Mouse (Mus musculus) effector memory CD4-positive, alpha-beta T cell, adult 5 months (primary cell): ENCODE data around the gene Dip2a. TPM values are rescaled to one million over a fixed set of nuclear protein-coding genes. Genes with fewer than 3 reads are reported as not detected.

Experiments used
- polyA plus RNA-seq: library from polyadenylated mRNA; unstranded; fragments of 100-300 nt; shearing (Covaris generic); gene quantifications from one replicate; pipeline ENCODE4 v1.2.1, GENCODE M21; 2017

Gene Dip2a
- 5.9 TPM for polyA plus RNA-seq

GRCm38 (mm10) chr10:76344711-76345539, at the start of gene Dip2a:
Gene Dip2a (minus strand): TSS chr10:76345291.

DNA sequence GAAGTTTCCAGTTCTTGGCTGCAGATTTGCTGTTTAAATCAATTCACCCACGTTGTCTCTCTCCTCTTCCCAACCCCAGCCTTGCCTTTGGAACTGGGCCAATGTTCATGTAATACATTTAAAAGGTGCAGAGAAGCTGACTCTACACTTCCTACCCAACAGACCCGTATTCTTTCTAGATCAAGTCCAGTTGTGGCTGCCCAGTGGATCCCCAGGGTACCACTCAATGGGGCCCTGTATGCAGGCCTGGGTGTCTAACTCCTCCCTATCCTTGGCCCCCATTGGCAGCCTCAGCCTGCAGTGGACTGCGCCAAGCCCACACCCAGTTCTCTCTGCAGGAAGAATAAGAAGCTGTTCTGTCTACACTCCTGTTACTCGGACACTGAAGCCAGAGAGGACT, 91.6 kb downstream of the Dip2a start, which contains the start of gene S100b:
Gene S100b (plus strand): TSS at position 318 of the 400 bp plus-strand sequence.

GRCm38 (mm10) chr10:76237341-76238225, 107.5 kb downstream of the Dip2a start, which contains the start of gene Prmt2:
Gene Prmt2 (minus strand): TSS chr10:76237865.

Other genes starting within 250 kb of the Dip2a start
- not detected for gene Slc5a4b, start 234.3 kb downstream of the Dip2a start, polyA plus RNA-seq
- gene Slc5a4a, start 197.8 kb downstream of the Dip2a start, polyA plus RNA-seq, result not detected
- gene Prmt2, start 107.4 kb downstream of the Dip2a start, polyA plus RNA-seq, result 17.3 TPM
- not detected for gene S100b, start 91.4 kb downstream of the Dip2a start, polyA plus RNA-seq
- gene AC141477.1, start 95.2 kb upstream of the Dip2a start, polyA plus RNA-seq, result 15.0 TPM
- gene Pcnt, start 97.5 kb upstream of the Dip2a start, polyA plus RNA-seq, result 28.3 TPM
- not detected for gene 2610028H24Rik, start 103.8 kb upstream of the Dip2a start, polyA plus RNA-seq
- 62.4 TPM for gene Mcm3ap, start 123.6 kb upstream of the Dip2a start, polyA plus RNA-seq
- gene Ybey, start 123.8 kb upstream of the Dip2a start, polyA plus RNA-seq, result 1.0 TPM
- 18.0 TPM for gene Lss, start 186.3 kb upstream of the Dip2a start, polyA plus RNA-seq
- gene Spatc1l, start 217.0 kb upstream of the Dip2a start, polyA plus RNA-seq, result not detected
- not detected for gene Ftcd, start 230.4 kb upstream of the Dip2a start, polyA plus RNA-seq